ENCODE assay signal across 8 mouse cellular contexts in the genomic region with DNA sequence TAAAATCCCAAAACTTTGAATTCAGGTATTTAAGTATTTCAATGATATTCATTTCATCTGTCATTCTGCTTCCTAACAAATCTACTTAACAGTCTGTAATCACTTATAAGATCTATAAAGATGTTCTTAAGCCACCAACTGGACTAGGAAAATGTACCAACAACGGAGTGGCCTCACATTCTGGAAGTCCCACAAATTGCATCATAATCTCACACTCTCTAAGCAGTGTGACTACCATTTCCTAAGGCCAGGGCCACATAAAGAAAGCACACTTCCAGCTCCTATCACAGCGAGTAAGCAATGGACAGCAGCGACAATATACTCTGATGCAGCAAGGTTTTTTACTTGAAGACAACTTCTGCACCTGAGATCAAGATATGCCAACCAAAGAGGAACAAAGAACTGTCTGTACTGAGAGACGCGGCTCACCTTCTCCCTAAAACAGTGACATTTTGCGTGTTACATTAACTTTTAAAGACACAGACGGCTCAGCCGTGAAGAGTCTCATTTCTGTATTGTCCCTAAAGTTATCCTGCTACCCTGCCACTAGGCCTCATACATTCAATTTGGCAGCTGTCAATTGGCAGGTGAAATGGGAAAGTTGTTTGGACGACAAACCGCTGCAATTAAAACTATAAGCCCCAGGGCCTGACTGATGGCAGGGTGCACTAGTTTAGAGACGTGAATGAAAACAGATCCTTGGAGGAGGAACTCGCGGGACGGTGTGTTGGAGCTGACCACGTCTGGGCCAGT. TPM values are rescaled to one million over a fixed set of nuclear protein-coding genes. Genes with fewer than 3 reads are reported as not detected.
A peak's percentile ranks its signal among the peaks of the same experiment; 100 is the strongest.
DNase-seq lines count a peak whose midpoint lies in the region; ATAC-seq lines count a peak whose summit lies in the region.

No protein-coding gene starts in this region.

- H3K27me3 ChIP-seq in lung, embryonic 16.5 days (ENCODE audit: control insufficient read depth, insufficient read depth, low read depth, low read length): no peaks in the 10 kb centered on the region
- no peaks in the 10 kb centered on the region for H3K27me3 ChIP-seq in embryonic facial prominence, embryonic 12.5 days
- no peaks in the 10 kb centered on the region for H3K27me3 ChIP-seq in intestine, embryonic 16.5 days (replicated peaks; ENCODE audit: control insufficient read depth, insufficient read depth, low read length)
- H3K27me3 ChIP-seq in neural tube, embryonic 13.5 days: no peaks in the 10 kb centered on the region

- peaks cover 8% of the 10 kb centered on the region for H3K36me3 ChIP-seq in lung, embryonic 16.5 days (ENCODE audit: control insufficient read depth, insufficient read depth, low read length)
- H3K36me3 ChIP-seq in embryonic facial prominence, embryonic 12.5 days: peaks cover 11% of the 10 kb centered on the region
- H3K36me3 ChIP-seq in intestine, embryonic 16.5 days (ENCODE audit: control insufficient read depth, insufficient read depth, low read length): peaks cover 9% of the 10 kb centered on the region
- H3K36me3 ChIP-seq in neural tube, embryonic 13.5 days: peaks cover 23% of the 10 kb centered on the region

- no peaks in the 10 kb centered on the region for H3K9me3 ChIP-seq in lung, embryonic 16.5 days (ENCODE audit: control insufficient read depth, low read length)
- H3K9me3 ChIP-seq in embryonic facial prominence, embryonic 12.5 days: no peaks in the 10 kb centered on the region
- H3K9me3 ChIP-seq in intestine, embryonic 16.5 days (ENCODE audit: control insufficient read depth, low read length): no peaks in the 10 kb centered on the region
- no peaks in the 10 kb centered on the region for H3K9me3 ChIP-seq in neural tube, embryonic 13.5 days

- peaks cover 7% of the 10 kb centered on the region for H3K4me1 ChIP-seq in lung, embryonic 16.5 days (replicated peaks; ENCODE audit: control insufficient read depth, insufficient read depth, low read length)
- peaks cover 9% of the 10 kb centered on the region for H3K4me1 ChIP-seq in embryonic facial prominence, embryonic 12.5 days
- H3K4me1 ChIP-seq in intestine, embryonic 16.5 days (ENCODE audit: control insufficient read depth, insufficient read depth, low read length): peaks cover 8% of the 10 kb centered on the region
- H3K4me1 ChIP-seq in neural tube, embryonic 13.5 days (replicated peaks): peaks cover 19% of the 10 kb centered on the region

- WGBS in lung, embryonic 16.5 days: 19% methylated on average over 15 of the region's 15 CpGs
- WGBS in embryonic facial prominence, embryonic 12.5 days: 27% methylated on average over 15 of the region's 15 CpGs
- 25% methylated on average over 15 of the region's 15 CpGs for WGBS in intestine, embryonic 16.5 days
- WGBS in neural tube, embryonic 13.5 days: 31% methylated on average over 15 of the region's 15 CpGs

- no peak for DNase-seq in lung, postnatal 14 days
- DNase-seq in urinary bladder, postnatal 36 days (ENCODE audit: low spot score in 2 of 2): no peak
- DNase-seq in urinary bladder, postnatal 25 days (ENCODE audit: low spot score): no peak
- DNase-seq in frontal cortex, postnatal 25 days (ENCODE audit: low spot score in 2 of 2): no peak

- ATAC-seq in lung, embryonic 16.5 days (ENCODE audit: low read depth): no peak
- no peak for ATAC-seq in embryonic facial prominence, embryonic 12.5 days (ENCODE audit: insufficient number of reproducible peaks, insufficient read depth, low FRiP score, low TSS enrichment)
- ATAC-seq in intestine, embryonic 16.5 days: no peak; the same call in 1 of the 2 replicates
- 0 out of 2 replicates have a peak, but pooled peaks have one; percentile 2 for ATAC-seq in neural tube, embryonic 13.5 days (ENCODE audit: low read depth)

- H3K4me3 ChIP-seq in lung, embryonic 16.5 days (ENCODE audit: low read length): peak overlapping the region; percentile 88
- peak overlapping the region; percentile 96 for H3K4me3 ChIP-seq in embryonic facial prominence, embryonic 12.5 days
- H3K4me3 ChIP-seq in intestine, embryonic 16.5 days (ENCODE audit: low read length): peak overlapping the region; percentile 97
- H3K4me3 ChIP-seq in neural tube, embryonic 13.5 days: peak overlapping the region; percentile 99

- H3K9ac ChIP-seq in lung, embryonic 16.5 days (ENCODE audit: low read length): peak overlapping the region; percentile 90
- H3K9ac ChIP-seq in embryonic facial prominence, embryonic 12.5 days: peak overlapping the region; percentile 95
- peak overlapping the region; percentile 94 for H3K9ac ChIP-seq in intestine, embryonic 16.5 days (ENCODE audit: low read depth, low read length)
- H3K9ac ChIP-seq in neural tube, embryonic 13.5 days: peak overlapping the region; percentile 97

- no peak overlapping the region for H3K27ac ChIP-seq in lung, embryonic 16.5 days (ENCODE audit: low read length)
- 0 out of 2 replicates have a peak overlapping the region, but pooled peaks have one; percentile 86 for H3K27ac ChIP-seq in embryonic facial prominence, embryonic 12.5 days
- H3K27ac ChIP-seq in intestine, embryonic 16.5 days (ENCODE audit: low read length): no peak overlapping the region
- no peak overlapping the region for H3K27ac ChIP-seq in neural tube, embryonic 13.5 days (replicated peaks)

- peak overlapping the region; percentile 79 for H3K4me2 ChIP-seq in lung, embryonic 16.5 days (ENCODE audit: low read depth, low read length)
- peak overlapping the region; percentile 91 for H3K4me2 ChIP-seq in embryonic facial prominence, embryonic 12.5 days (replicated peaks)
- H3K4me2 ChIP-seq in intestine, embryonic 16.5 days (ENCODE audit: low read depth, low read length): peak overlapping the region; percentile 87
- peak overlapping the region; percentile 98 for H3K4me2 ChIP-seq in neural tube, embryonic 13.5 days

RNA-seq across cellular contexts. Expression of a gene that starts 0.9 kb away (rescaled TPM):
- 107 and 121 TPM in 2 replicates for polyA plus RNA-seq in lung, embryonic 16.5 days (2015; fragmentation: Nextera tagmentation; extraction: Ambion mirVana)
- 159 and 165 TPM in 2 replicates for polyA plus RNA-seq in embryonic facial prominence, embryonic 12.5 days (2016; fragmentation: Nextera tagmentation; extraction: Ambion mirVana)
- 156 and 164 TPM in 2 replicates for polyA plus RNA-seq in intestine, embryonic 16.5 days (2015; fragmentation: Nextera tagmentation; extraction: Ambion mirVana)
- 125 and 139 TPM in 2 replicates for polyA plus RNA-seq in neural tube, embryonic 13.5 days (2015; fragmentation: Nextera tagmentation; extraction: Ambion mirVana)

RNA-seq across cellular contexts. Expression of a gene that starts 40.3 kb away (rescaled TPM):
- polyA plus RNA-seq in lung, embryonic 16.5 days (2015; fragmentation: Nextera tagmentation; extraction: Ambion mirVana): 0.13 TPM in 1 of 2 replicates, not detected in the other
- not detected in 2 replicates for polyA plus RNA-seq in embryonic facial prominence, embryonic 12.5 days (2016; fragmentation: Nextera tagmentation; extraction: Ambion mirVana)
- 26.7 and 30.0 TPM in 2 replicates for polyA plus RNA-seq in intestine, embryonic 16.5 days (2015; fragmentation: Nextera tagmentation; extraction: Ambion mirVana)
- 0.18 TPM in 1 of 2 replicates, not detected in the other for polyA plus RNA-seq in neural tube, embryonic 13.5 days (2015; fragmentation: Nextera tagmentation; extraction: Ambion mirVana)

Comparison
In these comparisons a context has a peak if more than half of its experiments do, and no peak if none do; other contexts are left out.
1. RNA of a gene that starts 40.3 kb away (polyA plus RNA-seq): 26.7 to 30.0 TPM in intestine, embryonic 16.5 days; 0.13 TPM in lung, embryonic 16.5 days, 0.18 TPM in neural tube, embryonic 13.5 days and not detected in embryonic facial prominence, embryonic 12.5 days; every median in the first group is over 10 times any median in the second.
2. Peak in every context shown above with its lines, with median percentiles within 50 percentile points of each other: H3K4me2 ChIP-seq, H3K4me3 ChIP-seq and H3K9ac ChIP-seq.